Mouse (Mus musculus) brain, adult 2 months (tissue): ENCODE measurements around the gene Trpm7.
"Not testable (repeated sequence)": the region's sequence is repeated elsewhere in the genome, so short reads cannot be mapped to it uniquely, and the experiment has no call there.

Source experiments
- DNase-seq: peaks from one replicate; pipeline ENCODE4 v3.0.0; 2011; ENCODE audit warnings: low read depth, low spot score

The Trpm7 gene

GRCm38 (mm10) chr2:126875871-126876796, at the start of gene Trpm7:
Gene Trpm7 (minus strand): TSS chr2:126876230.
- DNase-seq, result peak; percentile 98

GRCm38 (mm10) chr2:126920358-126921060, 44.5 kb upstream of the Trpm7 start:
- no peak for DNase-seq

GRCm38 (mm10) chr2:126916236-126916635, 40.2 kb upstream of the Trpm7 start:
- no peak for DNase-seq

- DNase-seq, result peak; percentile 8
Measured at GRCm38 (mm10) chr2:126914096-126914495, 38.1 kb upstream of the Trpm7 start.

GRCm38 (mm10) chr2:126904162-126904561, 28.1 kb upstream of the Trpm7 start:
- no peak for DNase-seq

GRCm38 (mm10) chr2:126897511-126897910, 21.5 kb upstream of the Trpm7 start:
- DNase-seq, result no peak

GRCm38 (mm10) chr2:126896941-126897340, 20.9 kb upstream of the Trpm7 start:
- DNase-seq, result no peak

GRCm38 (mm10) chr2:126894245-126894644, 18.2 kb upstream of the Trpm7 start:
- DNase-seq, result no peak

GRCm38 (mm10) chr2:126892316-126892715, 16.3 kb upstream of the Trpm7 start:
- DNase-seq, result no peak

- no peak for DNase-seq
Measured at GRCm38 (mm10) chr2:126891743-126892142, 15.7 kb upstream of the Trpm7 start.

- DNase-seq, result no peak
Measured at GRCm38 (mm10) chr2:126887141-126887540, 11.1 kb upstream of the Trpm7 start.

- no peak for DNase-seq
Measured at GRCm38 (mm10) chr2:126885871-126886270, 9.8 kb upstream of the Trpm7 start.

GRCm38 (mm10) chr2:126882711-126883110, 6.7 kb upstream of the Trpm7 start:
- DNase-seq, result not testable (repeated sequence)

- DNase-seq, result no peak
Measured at GRCm38 (mm10) chr2:126877991-126878390, 2.0 kb upstream of the Trpm7 start.

GRCm38 (mm10) chr2:126875516-126875835, 554 bp downstream of the Trpm7 start:
- DNase-seq, result peak; percentile 74

GRCm38 (mm10) chr2:126874809-126875515, 1.1 kb downstream of the Trpm7 start:
- no peak for DNase-seq

- no peak for DNase-seq
Measured at GRCm38 (mm10) chr2:126866301-126866700, 9.7 kb downstream of the Trpm7 start.

GRCm38 (mm10) chr2:126865501-126866199, 10.4 kb downstream of the Trpm7 start:
- DNase-seq, result no peak

GRCm38 (mm10) chr2:126865026-126865425, 11.0 kb downstream of the Trpm7 start:
- no peak for DNase-seq

GRCm38 (mm10) chr2:126844751-126845150, 31.3 kb downstream of the Trpm7 start:
- no peak for DNase-seq

GRCm38 (mm10) chr2:126838848-126839247, 37.2 kb downstream of the Trpm7 start:
- DNase-seq, result no peak

GRCm38 (mm10) chr2:126817414-126817813, 58.6 kb downstream of the Trpm7 start:
- DNase-seq, result no peak
